Comparison of ENCODE assay signal across 7 mouse cellular contexts in genomic region chr17:46728904-46729318, GRCm38 (mm10). TPM values are rescaled to one million over a fixed set of nuclear protein-coding genes. Genes with fewer than 3 reads are reported as not detected.
DNase-seq lines count a peak whose midpoint lies in the region; ATAC-seq and TF ChIP-seq lines count a peak whose summit lies in the region.

Gnmt (minus strand) TSS chr17:46729168.

- H3K4me3 ChIP-seq in ES-E14 (ENCODE audit: insufficient read depth in 1 of 2, low read depth in 1 of 2, low read length in 2 of 2, poor library complexity in 1 of 2, severe bottlenecking in 1 of 2): peak within 1 kb of the TSS; percentile 61 to 86
- peak within 1 kb of the TSS; percentile 17 for H3K4me3 ChIP-seq in limb, embryonic 15.5 days
- no peak within 1 kb of the TSS for H3K4me3 ChIP-seq in neural tube, embryonic 12.5 days

- peaks cover 0 to 2% of the 10 kb centered on the region in 2 experiments; a peak in 2 of 4 replicates for H3K4me1 ChIP-seq in ES-E14 (ENCODE audit: control insufficient read depth in 2 of 2, insufficient read depth in 2 of 2, low read length in 2 of 2, poor library complexity in 1 of 2)
- peaks cover 11% of the 10 kb centered on the region; the same call in 1 of the 2 replicates for H3K4me1 ChIP-seq in limb, embryonic 15.5 days
- H3K4me1 ChIP-seq in neural tube, embryonic 12.5 days: peaks cover 4% of the 10 kb centered on the region; the same call in 1 of the 2 replicates

- H3K36me3 ChIP-seq in ES-E14 (ENCODE audit: control insufficient read depth, insufficient read depth, low read length, poor library complexity, severe bottlenecking): no peaks in the 10 kb centered on the region; the same call in 1 of the 2 replicates
- peaks cover 28% of the 10 kb centered on the region for H3K36me3 ChIP-seq in limb, embryonic 15.5 days
- H3K36me3 ChIP-seq in neural tube, embryonic 12.5 days: peaks cover 7% of the 10 kb centered on the region

- peak within 1 kb of the TSS; percentile 34 for H3K4me2 ChIP-seq in limb, embryonic 15.5 days
- H3K4me2 ChIP-seq in neural tube, embryonic 12.5 days (replicated peaks): peak within 1 kb of the TSS; percentile 20

- DNase-seq in ES-E14 (ENCODE audit: low read depth, low spot score): no peak
- peak; percentile 85 for DNase-seq in brain, adult 2 months (ENCODE audit: low read depth, low spot score)
- peak; percentile 33 for DNase-seq in heart, postnatal 4 days
- DNase-seq in left cerebral cortex, postnatal 36 days (ENCODE audit: low spot score in 2 of 2): no peak
- DNase-seq in gastrocnemius, adult 18-20 months (ENCODE audit: low spot score): no peak

- no peak for ATAC-seq in limb, embryonic 15.5 days (ENCODE audit: insufficient number of reproducible peaks, low FRiP score, low TSS enrichment, low read depth)
- ATAC-seq in neural tube, embryonic 12.5 days (ENCODE audit: low FRiP score, low read depth): no peak

- intact Hi-C loops in left cerebral cortex, postnatal 36 days (cut with DNase I): no loop called here

- in situ Hi-C loops in ES-E14 (cut with MboI; ENCODE audit: low sequenced_read_pairs in 2 of 2, unreplicated experiment in 2 of 2): no loop called here

- peaks cover 11% of the 10 kb centered on the region for H3K27me3 ChIP-seq in limb, embryonic 15.5 days
- peaks cover 9% of the 10 kb centered on the region for H3K27me3 ChIP-seq in neural tube, embryonic 12.5 days (replicated peaks)

- H3K9me3 ChIP-seq in ES-E14 (ENCODE audit: control insufficient read depth, insufficient read depth, low read depth, low read length): no peaks in the 10 kb centered on the region
- no peaks in the 10 kb centered on the region for H3K9me3 ChIP-seq in limb, embryonic 15.5 days
- H3K9me3 ChIP-seq in neural tube, embryonic 12.5 days: no peaks in the 10 kb centered on the region

- no peak within 1 kb of the TSS for H3K27ac ChIP-seq in ES-E14 (ENCODE audit: insufficient read depth, low read depth, low read length, poor library complexity, severe bottlenecking)
- H3K27ac ChIP-seq in limb, embryonic 15.5 days: no peak within 1 kb of the TSS
- no peak within 1 kb of the TSS for H3K27ac ChIP-seq in neural tube, embryonic 12.5 days

- WGBS in limb, embryonic 15.5 days: 21% methylated on average over 24 of the region's 24 CpGs
- 19% methylated on average over 24 of the region's 24 CpGs for WGBS in neural tube, embryonic 12.5 days

- peak within 1 kb of the TSS; percentile 8 for H3K9ac ChIP-seq in ES-E14 (ENCODE audit: insufficient read depth, low read depth, low read length, poor library complexity, severe bottlenecking)
- H3K9ac ChIP-seq in limb, embryonic 15.5 days: 0 out of 2 replicates have a peak within 1 kb of the TSS, but pooled peaks have one; percentile 4
- H3K9ac ChIP-seq in neural tube, embryonic 12.5 days: no peak within 1 kb of the TSS

TF ChIP-seq in ES-E14, 5 proteins besides CTCF, POLR2A, EP300 and RAD21:
- TF ChIP-seq ZNF384 (IDR thresholded peaks at IDR 0.05; ENCODE audit: low read depth, low read length) (no peak), HCFC1 (IDR thresholded peaks at IDR 0.05; ENCODE audit: borderline replicate concordance, insufficient read depth, low read length) (no peak), ZC3H11A (IDR thresholded peaks at IDR 0.05; ENCODE audit: borderline replicate concordance, low read depth, low read length) (no peak), CHD2 (IDR thresholded peaks at IDR 0.05; ENCODE audit: low read depth, low read length) (no peak), MAFK (IDR thresholded peaks at IDR 0.05; ENCODE audit: insufficient read depth, low read depth, low read length) (no peak)

RNA-seq across cellular contexts. Expression of gene Gnmt, which starts in this region (rescaled TPM):
- total RNA-seq in ES-E14 (2012; rRNA removed): 1.2 and 4.3 TPM in 2 replicates
- under 1 TPM; 0.55 to 0.74 TPM for total RNA-seq in heart, postnatal 4 days (2021)
- polyA plus RNA-seq in limb, embryonic 15.5 days (2015; fragmentation: Nextera tagmentation; extraction: Ambion mirVana): 1.5 and 2.5 TPM in 2 replicates
- polyA plus RNA-seq in neural tube, embryonic 12.5 days (2016; fragmentation: Nextera tagmentation; extraction: Ambion mirVana): 0.43 and 0.49 TPM in 2 replicates
- under 1 TPM; 0.52 TPM for total RNA-seq in left cerebral cortex, postnatal 36 days (2021)
- 1 to 10 TPM; 2.2 to 3.4 TPM for total RNA-seq in gastrocnemius, adult 18-20 months (2021)

Comparison
In these comparisons a context has a peak if more than half of its experiments do, and no peak if none do; other contexts are left out.
1. Peak in DNase-seq in heart, postnatal 4 days; RNA of the gene not detected or under 1 TPM.